Mouse (Mus musculus) embryonic facial prominence, embryonic 14.5 days (tissue): Measurements from ENCODE around the gene Pwp2. TPM values are rescaled to one million over a fixed set of nuclear protein-coding genes. Genes with fewer than 3 reads are reported as not detected.

ENCODE experiments used
- ATAC-seq: fragments of 200-750 bp; cut with Nextera tagmentation; 2 replicates; pipeline ENCODE4 v1.8.0; 2017; ENCODE audit warnings: low read depth, moderate number of reproducible peaks, moderate TSS enrichment
- DNase-seq: peaks from one replicate; pipeline ENCODE4 v3.0.0-alpha.2; 2015; ENCODE audit warnings: low spot score
- H3K27ac ChIP-seq: fragments of 300-500 bp; sonication (generic); replicated peaks from 2 replicates; pipeline ENCODE4 v1.5.1; 2014; ENCODE audit warnings: low read depth, mild to moderate bottlenecking, low read length, moderate library complexity
- H3K27me3 ChIP-seq: fragments of 300-500 bp; sonication (generic); replicated peaks from 2 replicates; pipeline ENCODE4 v1.6.1; 2014; ENCODE audit warnings: low read length; ENCODE audit not compliant: control insufficient read depth, insufficient read depth
- H3K36me3 ChIP-seq: fragments of 300-500 bp; sonication (generic); 2 replicates; pipeline ENCODE4 v1.6.1; 2014; ENCODE audit warnings: low read length, mixed read lengths; ENCODE audit not compliant: control insufficient read depth, insufficient read depth
- H3K4me1 ChIP-seq: fragments of 300-500 bp; sonication (generic); 2 replicates; pipeline ENCODE4 v1.6.1; 2014; ENCODE audit warnings: antibody characterized with exemption, low read length; ENCODE audit not compliant: control insufficient read depth, insufficient read depth
- H3K4me2 ChIP-seq: fragments of 300-500 bp; sonication (generic); 2 replicates; pipeline ENCODE4 v1.6.1; 2014; ENCODE audit warnings: low read depth, mild to moderate bottlenecking, low read length, moderate library complexity, mixed read lengths
- H3K4me3 ChIP-seq: fragments of 300-500 bp; sonication (generic); 2 replicates; pipeline ENCODE4 v1.5.1; 2014; ENCODE audit warnings: low read depth, mild to moderate bottlenecking, low read length
- H3K9ac ChIP-seq: fragments of 300-500 bp; sonication (generic); 2 replicates; pipeline ENCODE4 v1.6.1; 2014; ENCODE audit warnings: low read depth, mild to moderate bottlenecking, low read length, moderate library complexity, mixed read lengths
- H3K9me3 ChIP-seq: fragments of 300-500 bp; sonication (generic); 2 replicates; pipeline ENCODE4 v1.6.1; 2016; ENCODE audit warnings: low read length; ENCODE audit not compliant: control insufficient read depth
- WGBS: fragments of 180-500 bp; shearing (Covaris S2); extraction: QIAGEN DNeasy Blood & Tissue Kit; methylation state at CpG from one replicate; pipeline ENCODE4 v1.1.7; 2014; 5-methylcytosine and 5-hydroxymethylcytosine counted together
- polyA plus RNA-seq: library from polyadenylated mRNA; unstranded; fragments of >200 nt; fragmentation: Nextera tagmentation; extraction: Ambion mirVana; gene quantifications from 2 replicates; pipeline ENCODE4 v1.2.1, GENCODE M21; 2014

Gene Pwp2
- polyA plus RNA-seq: 16.0 and 17.2 TPM in 2 replicates

DNA sequence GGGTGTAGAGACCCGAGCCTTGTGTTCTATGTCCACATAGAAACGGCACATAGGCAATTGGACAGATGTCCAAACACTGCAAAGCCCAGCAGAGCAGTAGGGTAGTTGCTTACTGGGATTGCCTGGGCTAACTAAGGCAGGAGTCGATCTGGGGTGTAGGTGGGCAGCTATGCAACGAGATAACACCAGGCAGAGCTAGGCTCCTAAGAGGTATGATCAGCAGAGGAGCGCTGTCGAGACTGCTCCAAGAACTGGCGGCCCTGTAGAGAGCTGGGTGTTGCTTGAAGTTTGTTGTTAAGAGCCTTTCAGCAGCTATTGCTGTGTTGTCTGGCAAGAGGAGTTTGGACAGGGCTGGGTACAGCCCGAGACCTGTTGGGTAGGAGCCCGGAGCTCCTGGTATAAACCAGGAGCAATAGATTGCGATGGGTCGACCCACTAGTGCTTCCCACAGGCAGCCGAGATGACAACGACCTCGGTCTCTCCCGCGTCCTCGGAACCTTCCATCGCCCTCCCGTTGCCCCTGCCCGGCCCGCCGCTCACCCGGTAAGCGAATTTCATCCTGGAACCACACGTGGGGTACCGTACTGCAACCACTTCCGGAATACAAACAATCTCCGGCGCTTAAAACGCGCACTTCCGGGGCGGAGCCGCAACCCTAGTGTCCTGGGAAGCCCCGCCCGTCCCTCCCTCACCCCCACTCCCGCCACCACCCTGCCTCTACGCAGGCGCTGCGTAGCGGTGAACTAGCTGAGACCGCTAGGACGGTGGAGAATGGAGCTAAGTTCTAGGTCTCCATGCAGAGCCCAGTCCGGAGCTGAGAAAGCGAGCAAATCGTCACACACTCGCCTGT lies at the start of gene Pwp2:
TSS of gene Pwp2 (minus strand) at position 619 of the 850 bp plus-strand sequence.
- ATAC-seq (peak; percentile 98), DNase-seq (peak; percentile 97)
- peaks cover 5% of the 10 kb centered on the region; the same call in 1 of the 2 replicates for H3K4me1 ChIP-seq
- H3K27me3 ChIP-seq: no peaks in the 10 kb centered on the region
- H3K36me3 ChIP-seq: peaks cover 58% of the 10 kb centered on the region
- H3K4me3 ChIP-seq: peak within 1 kb of the TSS; percentile 78
- peak within 1 kb of the TSS; percentile 94 for H3K4me2 ChIP-seq
- 2% methylated on average over 46 of the region's 47 CpGs for WGBS
- peak within 1 kb of the TSS; percentile 77 for H3K27ac ChIP-seq
- peak within 1 kb of the TSS; percentile 74 for H3K9ac ChIP-seq
- no peaks in the 10 kb centered on the region for H3K9me3 ChIP-seq

DNA sequence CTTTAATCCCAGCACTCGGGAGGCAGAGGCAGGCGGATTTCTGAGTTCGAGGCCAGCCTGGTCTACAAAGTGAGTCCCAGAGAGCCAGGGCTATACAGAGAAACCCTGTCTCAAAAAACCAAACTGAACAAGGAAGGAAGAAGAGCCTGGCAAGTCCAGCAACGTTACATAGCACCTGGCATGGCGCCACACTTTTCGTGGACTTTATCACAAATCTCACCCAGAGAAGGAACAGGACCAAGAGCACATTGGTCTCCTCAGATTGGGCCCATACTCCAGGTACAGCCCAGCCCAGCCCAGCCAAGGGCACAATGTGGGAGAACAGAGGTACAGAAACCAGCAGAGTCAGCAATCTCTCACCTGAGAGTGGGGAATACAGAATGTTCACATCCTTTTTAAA lies 48.8 kb upstream of the Pwp2 start:
- no peak overlapping the region for H3K4me2 ChIP-seq
- no peak overlapping the region for H3K27ac ChIP-seq
- no peak overlapping the region for H3K9ac ChIP-seq
- DNase-seq (no peak), ATAC-seq (no peak)
- 94% methylated on average over 6 of the region's 6 CpGs for WGBS
- no peak overlapping the region for H3K4me3 ChIP-seq
- peaks cover 21% of the 10 kb centered on the region for H3K36me3 ChIP-seq
- H3K9me3 ChIP-seq: no peaks in the 10 kb centered on the region
- no peaks in the 10 kb centered on the region for H3K27me3 ChIP-seq
- H3K4me1 ChIP-seq: no peaks in the 10 kb centered on the region

GRCm38 (mm10) chr10:78233161-78233560 lies 48.2 kb upstream of the Pwp2 start:
- H3K36me3 ChIP-seq: peaks cover 21% of the 10 kb centered on the region
- H3K9me3 ChIP-seq: no peaks in the 10 kb centered on the region
- no peaks in the 10 kb centered on the region for H3K27me3 ChIP-seq
- no peak overlapping the region for H3K4me2 ChIP-seq
- ATAC-seq: no peak
- H3K4me3 ChIP-seq: no peak overlapping the region
- no peak overlapping the region for H3K9ac ChIP-seq
- WGBS: 95% methylated on average over 5 of the region's 5 CpGs
- no peaks in the 10 kb centered on the region for H3K4me1 ChIP-seq
- DNase-seq: no peak
- no peak overlapping the region for H3K27ac ChIP-seq

DNA sequence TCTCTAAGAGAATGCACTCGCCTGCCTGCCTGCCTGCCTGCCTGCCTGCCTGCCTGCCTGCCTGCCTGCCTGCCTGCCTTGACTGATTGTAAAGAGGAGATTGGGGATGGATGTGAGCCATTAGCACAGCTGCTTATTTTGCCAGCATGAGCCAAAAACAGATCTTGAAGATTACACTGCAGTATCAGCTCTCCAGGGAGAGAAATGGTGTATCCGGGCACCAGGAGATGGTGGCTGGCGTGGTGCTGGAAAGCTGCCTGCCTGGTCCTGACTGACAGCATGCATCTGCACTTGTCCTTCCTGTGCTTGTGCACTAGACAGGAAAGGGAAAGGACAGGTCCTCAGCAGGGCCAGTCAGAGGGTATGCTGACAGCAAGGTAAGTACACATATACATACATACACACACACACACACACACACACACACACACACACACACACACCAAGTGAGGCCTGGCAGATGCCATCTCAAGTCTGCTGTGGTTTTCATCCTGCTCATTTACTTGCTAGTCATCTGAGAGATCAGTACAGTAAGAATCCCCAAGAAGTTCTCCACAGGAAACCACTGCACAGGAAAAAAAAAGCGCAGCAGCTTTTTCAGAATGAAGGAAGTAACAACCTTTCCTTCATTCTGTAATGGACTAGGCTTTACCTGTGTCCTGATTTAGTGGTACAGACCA lies 47.5 kb upstream of the Pwp2 start:
- no peak overlapping the region for H3K9ac ChIP-seq

GRCm38 (mm10) chr10:78228560-78228928 lies 43.6 kb upstream of the Pwp2 start:
- Histone ChIP-seq H3K27ac (no peak overlapping the region), H3K36me3 (peaks cover 32% of the 10 kb centered on the region), H3K27me3 (no peaks in the 10 kb centered on the region), H3K4me2 (no peak overlapping the region), H3K9ac (no peak overlapping the region), H3K9me3 (no peaks in the 10 kb centered on the region), H3K4me3 (no peak overlapping the region), H3K4me1 (no peaks in the 10 kb centered on the region)
- no peak for ATAC-seq
- WGBS: 87% methylated on average over 5 of the region's 5 CpGs
- DNase-seq: no peak

More for the DNA sequence above, 47.5 kb upstream of the Pwp2 start:
- ATAC-seq: no peak
- Histone ChIP-seq H3K36me3 (peaks cover 29% of the 10 kb centered on the region), H3K4me3 (no peak overlapping the region), H3K4me2 (no peak overlapping the region), H3K4me1 (no peaks in the 10 kb centered on the region), H3K27ac (no peak overlapping the region), H3K9me3 (no peaks in the 10 kb centered on the region), H3K27me3 (no peaks in the 10 kb centered on the region)
- DNase-seq: no peak
- 79% methylated on average over 4 of the region's 4 CpGs for WGBS

- H3K9me3 ChIP-seq: no peaks in the 10 kb centered on the region
- peaks cover 32% of the 10 kb centered on the region for H3K36me3 ChIP-seq
- no peaks in the 10 kb centered on the region for H3K4me1 ChIP-seq
- DNase-seq (no peak), ATAC-seq (no peak)
- H3K4me3 ChIP-seq: no peak overlapping the region
- WGBS: 79% methylated on average over 8 of the region's 8 CpGs
- H3K27ac ChIP-seq: no peak overlapping the region
- H3K27me3 ChIP-seq: no peaks in the 10 kb centered on the region
- no peak overlapping the region for H3K9ac ChIP-seq
- no peak overlapping the region for H3K4me2 ChIP-seq
Observed at GRCm38 (mm10) chr10:78227875-78228559, 43.1 kb upstream of the Pwp2 start.

DNA sequence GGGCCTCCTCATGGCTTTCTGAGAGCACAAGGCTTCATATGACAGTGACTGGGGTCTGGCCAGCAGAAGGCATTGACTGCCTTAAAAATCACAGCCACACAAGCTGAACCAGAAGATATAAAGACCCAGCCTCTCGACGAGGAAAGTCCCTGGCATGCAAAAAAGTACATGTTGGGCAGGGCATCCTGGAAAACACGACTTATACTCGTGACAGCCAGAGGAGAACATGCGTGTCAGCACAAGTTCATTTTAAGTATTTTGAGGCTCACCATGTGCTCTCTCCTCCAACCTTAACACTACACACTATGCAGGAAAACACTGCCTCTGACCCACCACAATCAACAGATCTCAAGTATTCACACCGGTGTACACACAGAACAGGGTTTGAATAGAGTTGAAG lies 39.2 kb upstream of the Pwp2 start:
- WGBS: 85% methylated on average over 6 of the region's 6 CpGs
- H3K4me2 ChIP-seq: no peak overlapping the region
- no peaks in the 10 kb centered on the region for H3K4me1 ChIP-seq
- H3K9ac ChIP-seq: no peak overlapping the region
- H3K9me3 ChIP-seq: no peaks in the 10 kb centered on the region
- no peaks in the 10 kb centered on the region for H3K27me3 ChIP-seq
- H3K27ac ChIP-seq: no peak overlapping the region
- H3K36me3 ChIP-seq: peaks cover 46% of the 10 kb centered on the region
- no peak for DNase-seq
- ATAC-seq: no peak
- H3K4me3 ChIP-seq: no peak overlapping the region

DNA sequence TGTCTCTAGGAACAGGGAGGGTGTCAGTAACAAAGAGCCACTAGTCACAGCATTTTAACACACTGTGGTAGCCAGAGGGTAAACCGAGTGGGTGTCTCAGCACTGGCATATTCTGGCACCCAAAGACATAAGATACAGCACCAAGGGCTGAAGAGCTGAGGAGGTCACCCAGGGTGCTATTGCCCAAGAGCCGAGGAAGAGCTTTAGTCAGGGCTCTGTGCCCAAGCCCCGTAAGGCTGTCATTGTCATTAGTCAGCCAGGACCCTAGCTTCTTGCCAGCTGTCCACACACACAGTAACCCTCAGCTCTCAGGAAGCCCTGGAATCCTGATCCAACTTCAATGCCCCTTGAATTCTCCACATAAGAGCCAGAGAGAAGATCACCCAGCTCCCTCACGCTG lies 38.0 kb upstream of the Pwp2 start:
- H3K4me1 ChIP-seq: no peaks in the 10 kb centered on the region
- H3K4me2 ChIP-seq: no peak overlapping the region
- H3K27ac ChIP-seq: no peak overlapping the region
- DNase-seq (no peak), ATAC-seq (no peak)
- 86% methylated on average over 4 of the region's 4 CpGs for WGBS
- peaks cover 49% of the 10 kb centered on the region for H3K36me3 ChIP-seq
- no peaks in the 10 kb centered on the region for H3K9me3 ChIP-seq
- no peak overlapping the region for H3K9ac ChIP-seq
- H3K27me3 ChIP-seq: no peaks in the 10 kb centered on the region
- H3K4me3 ChIP-seq: no peak overlapping the region
